Mouse (Mus musculus) stomach, embryonic 16.5 days (tissue): ENCODE data around the gene Ube2k. TPM values are rescaled to one million over a fixed set of nuclear protein-coding genes. Genes with fewer than 3 reads are reported as not detected.

Experiments used
- ATAC-seq: fragments of 200-750 bp; cut with Nextera tagmentation; 2 replicates; pipeline ENCODE4 v1.8.0; 2017; ENCODE audit warnings: moderate number of reproducible peaks, moderate TSS enrichment; ENCODE audit not compliant: insufficient read depth, low FRiP score
- H3K27ac ChIP-seq: fragments of 300-500 bp; sonication (generic); 2 replicates; pipeline ENCODE4 v1.5.1; 2014; ENCODE audit warnings: low read length
- H3K27me3 ChIP-seq: fragments of 300-500 bp; sonication (generic); 2 replicates; pipeline ENCODE4 v1.6.1; 2014; ENCODE audit warnings: low read length, control low read depth, mixed read lengths; ENCODE audit not compliant: control insufficient read depth, insufficient read depth
- H3K36me3 ChIP-seq: fragments of 300-500 bp; sonication (generic); 2 replicates; pipeline ENCODE4 v1.6.1; 2014; ENCODE audit warnings: low read length; ENCODE audit not compliant: control insufficient read depth, insufficient read depth
- H3K4me1 ChIP-seq: fragments of 300-500 bp; sonication (generic); 2 replicates; pipeline ENCODE4 v1.6.1; 2014; ENCODE audit warnings: low read length, control low read depth, mixed read lengths; ENCODE audit not compliant: control insufficient read depth, insufficient read depth
- H3K4me2 ChIP-seq: fragments of 300-500 bp; sonication (generic); 2 replicates; pipeline ENCODE4 v1.6.1; 2014; ENCODE audit warnings: low read depth, low read length, mixed read lengths
- H3K4me3 ChIP-seq: fragments of 300-500 bp; sonication (generic); replicated peaks from 2 replicates; pipeline ENCODE4 v1.5.1; 2014; ENCODE audit warnings: mild to moderate bottlenecking, low read length
- H3K9ac ChIP-seq: fragments of 300-500 bp; sonication (generic); 2 replicates; pipeline ENCODE4 v1.6.1; 2014; ENCODE audit warnings: low read length
- H3K9me3 ChIP-seq: fragments of 300-500 bp; sonication (generic); replicated peaks from 2 replicates; pipeline ENCODE4 v1.6.1; 2016; ENCODE audit warnings: low read length, control low read depth; ENCODE audit not compliant: control insufficient read depth
- WGBS: fragments of 180-500 bp; shearing (Covaris S2); extraction: QIAGEN DNeasy Blood & Tissue Kit; methylation state at CpG from one replicate; pipeline ENCODE4 v1.1.7; 2014; 5-methylcytosine and 5-hydroxymethylcytosine counted together
- polyA plus RNA-seq: library from polyadenylated mRNA; unstranded; fragments of >200 nt; fragmentation: Nextera tagmentation; extraction: Ambion mirVana; gene quantifications from 2 replicates; pipeline ENCODE4 v1.2.1, GENCODE M21; 2015

Gene Ube2k
- polyA plus RNA-seq, 1 experiment from 2014 or later = 155 TPM

DNA sequence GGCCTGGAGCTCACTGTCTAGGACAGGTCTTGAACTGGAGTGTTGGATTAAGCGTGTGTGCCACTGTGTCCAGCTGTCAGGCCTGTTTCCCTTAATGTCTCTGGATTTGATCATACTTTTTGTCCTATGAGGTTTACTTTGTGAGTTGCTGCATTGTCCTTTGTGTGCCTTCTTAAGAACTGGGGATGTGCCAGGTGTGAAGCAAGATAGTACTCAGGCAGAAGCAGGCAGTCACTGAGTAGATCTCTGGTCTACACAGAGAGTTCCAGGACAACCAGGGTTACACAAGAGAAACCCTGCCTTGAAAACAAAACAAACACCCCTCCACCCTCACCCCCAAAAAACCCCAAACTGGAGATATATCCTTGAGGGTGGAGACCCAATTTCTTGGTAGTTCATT, 12.6 kb downstream of the Ube2k start:
- H3K4me2 ChIP-seq = no peak overlapping the region
- H3K4me1 ChIP-seq = no peaks in the 10 kb centered on the region
- no peak overlapping the region for H3K9ac ChIP-seq
- ATAC-seq = no peak
- no peak overlapping the region for H3K27ac ChIP-seq
- 65% methylated on average over 1 of the region's 1 CpGs for whole genome bisulfite sequencing
- no peaks in the 10 kb centered on the region for H3K27me3 ChIP-seq
- H3K36me3 ChIP-seq = 0 out of 2 replicates have a peak, but pooled peaks cover 5% of the 10 kb centered on the region
- no peak overlapping the region for H3K4me3 ChIP-seq
- peaks cover 2% of the 10 kb centered on the region; the same call in 1 of the 2 replicates for H3K9me3 ChIP-seq

DNA sequence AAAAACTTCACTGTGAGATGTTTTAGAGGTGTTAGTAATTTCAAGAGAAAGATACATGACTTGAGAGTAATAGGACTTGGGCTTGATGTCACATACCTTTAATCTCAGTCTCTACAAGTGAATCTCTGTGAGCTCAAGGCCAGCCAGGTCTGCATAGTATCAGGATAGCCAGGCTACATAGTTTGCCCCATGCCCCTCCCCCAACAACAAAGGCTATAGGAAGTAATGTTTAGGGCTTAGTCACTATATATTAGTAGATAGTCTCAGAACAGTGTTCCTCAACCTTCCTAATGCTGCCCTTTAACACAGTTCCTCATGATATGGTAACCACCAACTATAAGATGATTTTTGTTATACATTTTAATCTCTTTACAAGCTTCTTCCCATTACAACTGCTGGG, 20.1 kb downstream of the Ube2k start:
- H3K9me3 ChIP-seq = peaks cover 2% of the 10 kb centered on the region; the same call in 1 of the 2 replicates
- 0 out of 2 replicates have a peak, but pooled peaks cover 5% of the 10 kb centered on the region for H3K36me3 ChIP-seq
- H3K9ac ChIP-seq = no peak overlapping the region
- no peaks in the 10 kb centered on the region for H3K27me3 ChIP-seq
- H3K4me2 ChIP-seq = no peak overlapping the region
- no peak for ATAC-seq
- H3K27ac ChIP-seq = no peak overlapping the region
- H3K4me1 ChIP-seq = no peaks in the 10 kb centered on the region
- H3K4me3 ChIP-seq = no peak overlapping the region

DNA sequence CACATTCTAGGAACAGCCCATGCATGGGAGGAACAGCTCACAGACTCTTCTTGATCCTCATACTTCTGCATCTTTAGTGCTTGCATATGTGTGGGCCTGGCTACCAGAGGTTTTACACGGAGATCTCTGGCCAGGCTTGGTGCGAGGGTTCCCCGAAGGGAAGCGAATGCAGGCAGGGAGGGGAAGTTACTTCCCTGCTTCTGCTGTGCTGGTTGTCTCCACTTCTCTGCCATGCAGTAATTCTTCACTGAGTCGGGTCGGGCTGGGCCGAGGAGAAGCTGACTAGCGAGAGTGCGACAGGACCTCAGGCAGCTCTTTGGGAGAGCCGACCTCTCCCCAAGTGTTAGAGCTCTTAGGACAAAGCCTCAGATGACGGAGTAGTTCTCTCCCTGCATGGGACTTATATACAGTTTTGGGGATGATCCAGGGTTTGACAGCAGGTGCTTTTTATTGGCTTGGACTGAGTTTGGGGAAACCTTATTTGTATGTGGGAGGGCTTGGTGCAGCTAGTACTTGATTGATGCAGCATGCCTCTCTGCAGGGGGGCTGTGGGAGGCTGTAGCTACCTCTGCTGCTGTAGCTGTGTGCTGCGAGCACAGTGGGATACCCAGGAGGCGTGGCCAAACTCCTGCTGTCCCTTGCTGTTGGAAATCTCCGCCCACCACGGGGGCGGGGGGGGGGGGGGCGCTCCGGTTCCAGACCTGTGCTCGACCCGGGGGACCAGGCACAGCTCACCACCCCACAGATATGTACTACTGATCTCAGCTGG, 24.3 kb downstream of the Ube2k start:
- ATAC-seq = no peak
- H3K9me3 ChIP-seq = no peaks in the 10 kb centered on the region
- H3K27me3 ChIP-seq = no peaks in the 10 kb centered on the region
- no peak overlapping the region for H3K27ac ChIP-seq
- H3K4me2 ChIP-seq = no peak overlapping the region
- H3K4me3 ChIP-seq = no peak overlapping the region
- WGBS = 50% methylated on average over 15 of the region's 20 CpGs
- no peaks in the 10 kb centered on the region for H3K4me1 ChIP-seq
- H3K36me3 ChIP-seq = no peaks in the 10 kb centered on the region
- H3K9ac ChIP-seq = no peak overlapping the region

DNA sequence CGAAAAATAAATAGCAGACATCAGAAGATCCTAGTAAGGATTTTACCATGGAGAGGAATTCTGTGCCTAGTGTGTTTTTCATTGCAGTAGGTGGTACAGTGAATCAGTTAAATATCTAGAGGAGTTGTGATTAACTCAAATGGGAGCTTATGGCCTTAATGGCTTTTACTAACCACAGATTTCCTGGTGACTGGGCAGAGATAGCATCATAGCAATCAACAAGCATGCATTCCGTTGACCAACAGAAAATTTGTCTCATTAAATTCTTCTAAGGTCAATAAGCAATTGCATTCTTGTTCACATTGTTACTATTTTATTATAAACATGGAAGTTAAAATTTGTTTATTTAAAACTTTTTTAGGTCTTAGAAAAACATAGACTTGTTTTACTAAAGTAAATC, 28.5 kb downstream of the Ube2k start:
- Histone ChIP-seq H3K4me1 (no peaks in the 10 kb centered on the region), H3K9me3 (no peaks in the 10 kb centered on the region), H3K9ac (no peak overlapping the region), H3K4me2 (no peak overlapping the region), H3K36me3 (no peaks in the 10 kb centered on the region), H3K4me3 (no peak overlapping the region), H3K27ac (no peak overlapping the region), H3K27me3 (no peaks in the 10 kb centered on the region)
- ATAC-seq = no peak
- WGBS = 82% methylated on average over 2 of the region's 2 CpGs

DNA sequence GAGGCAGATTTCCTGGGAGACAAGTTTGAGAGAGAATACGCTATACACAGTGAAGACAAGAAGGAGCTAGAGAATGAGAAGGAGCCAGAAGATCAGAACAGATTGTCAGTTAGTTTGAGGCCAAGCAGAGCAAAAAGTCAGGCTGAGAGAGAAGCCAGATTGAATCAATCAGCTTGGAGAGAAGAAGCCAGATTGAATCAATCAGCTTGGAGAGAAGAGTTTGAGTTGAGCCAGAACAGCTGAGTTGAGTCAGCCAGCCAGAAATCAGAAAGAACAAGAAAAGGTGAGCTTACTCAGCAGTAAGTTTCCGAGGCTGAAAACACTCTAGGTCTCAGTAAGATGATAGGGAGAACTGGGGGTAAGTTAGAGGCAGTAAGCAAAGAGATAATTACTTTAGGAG, 37.8 kb downstream of the Ube2k start:
- 60% methylated on average over 2 of the region's 2 CpGs for WGBS

DNA sequence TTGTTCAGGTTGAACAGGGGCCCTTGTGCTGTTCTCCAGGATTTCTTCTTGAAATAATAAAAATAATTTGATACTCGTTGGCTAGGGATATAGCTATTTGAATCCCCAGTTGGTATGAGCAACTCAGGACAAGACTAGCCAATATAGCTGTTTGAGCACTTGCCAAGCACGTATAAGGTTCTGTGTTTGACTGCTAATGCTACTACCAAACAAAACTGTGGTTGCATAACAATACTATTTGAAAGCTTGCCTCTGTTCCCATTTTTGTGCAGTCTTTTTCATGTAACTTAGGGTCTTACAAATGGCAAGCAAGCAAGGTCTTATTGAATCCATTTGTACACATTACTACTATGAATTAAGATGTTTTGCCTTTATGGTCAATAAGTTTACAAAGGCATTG, 38.9 kb downstream of the Ube2k start:
- H3K27me3 ChIP-seq = no peaks in the 10 kb centered on the region
- no peak overlapping the region for H3K4me2 ChIP-seq
- H3K36me3 ChIP-seq = no peaks in the 10 kb centered on the region
- H3K9me3 ChIP-seq = no peaks in the 10 kb centered on the region
- no peak overlapping the region for H3K9ac ChIP-seq
- no peak overlapping the region for H3K27ac ChIP-seq
- no peak for ATAC-seq
- H3K4me3 ChIP-seq = no peak overlapping the region
- WGBS = 76% methylated on average over 2 of the region's 2 CpGs
- H3K4me1 ChIP-seq = no peaks in the 10 kb centered on the region

More for the DNA sequence above, 37.8 kb downstream of the Ube2k start:
- Histone ChIP-seq H3K36me3 (no peaks in the 10 kb centered on the region), H3K27me3 (no peaks in the 10 kb centered on the region), H3K27ac (no peak overlapping the region), H3K9ac (no peak overlapping the region), H3K9me3 (no peaks in the 10 kb centered on the region), H3K4me1 (no peaks in the 10 kb centered on the region), H3K4me2 (no peak overlapping the region), H3K4me3 (no peak overlapping the region)
- peak; percentile 10; the same call in 1 of the 2 replicates for ATAC-seq

DNA sequence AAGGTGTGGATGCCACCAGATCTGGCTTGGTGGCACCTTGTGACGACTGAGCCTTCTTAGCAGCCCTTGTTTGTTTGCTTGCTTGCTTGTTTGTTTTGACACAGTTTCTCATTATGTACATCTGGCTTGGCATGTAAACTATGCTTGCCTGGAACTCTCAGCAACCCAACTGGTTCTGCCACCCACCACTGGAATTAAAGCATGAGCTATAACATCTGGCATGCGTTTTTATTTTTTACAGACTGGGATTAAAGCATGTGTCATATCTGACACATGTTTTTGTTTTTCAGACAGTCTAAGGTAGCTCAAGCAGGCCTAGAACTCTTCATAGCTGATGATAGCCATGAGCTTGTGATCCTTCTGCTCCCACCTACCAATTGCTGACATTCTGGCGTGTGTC, 41.5 kb downstream of the Ube2k start:
- H3K4me2 ChIP-seq = no peak overlapping the region
- no peak overlapping the region for H3K27ac ChIP-seq
- no peak overlapping the region for H3K4me3 ChIP-seq
- 68% methylated on average over 3 of the region's 3 CpGs for WGBS
- peaks cover 4% of the 10 kb centered on the region for H3K36me3 ChIP-seq
- no peak overlapping the region for H3K9ac ChIP-seq
- H3K27me3 ChIP-seq = no peaks in the 10 kb centered on the region
- no peaks in the 10 kb centered on the region for H3K9me3 ChIP-seq
- no peaks in the 10 kb centered on the region for H3K4me1 ChIP-seq
- no peak for ATAC-seq

DNA sequence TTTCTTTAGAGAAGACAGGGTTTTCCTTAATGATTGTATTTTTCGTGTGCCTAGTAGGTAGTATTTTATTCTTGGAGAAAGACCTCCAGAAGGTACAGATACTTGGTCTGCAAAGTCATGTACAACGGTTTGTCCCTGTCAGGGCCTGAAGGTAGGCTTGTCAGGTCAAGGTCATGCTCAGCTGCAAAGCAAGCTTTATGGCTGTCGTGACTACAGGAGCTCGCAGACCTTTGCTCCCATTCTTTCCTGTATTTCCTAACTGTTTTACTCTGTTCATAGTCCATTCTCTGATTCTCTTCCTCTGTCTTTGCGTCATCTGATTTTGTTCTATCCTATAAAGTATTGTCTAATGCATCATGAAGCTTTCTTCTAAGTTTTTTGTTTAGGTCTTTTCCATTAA, 49.3 kb downstream of the Ube2k start:
- Histone ChIP-seq H3K9me3 (no peaks in the 10 kb centered on the region), H3K4me1 (no peaks in the 10 kb centered on the region), H3K9ac (no peak overlapping the region), H3K4me2 (no peak overlapping the region), H3K36me3 (peaks cover 10% of the 10 kb centered on the region), H3K27me3 (no peaks in the 10 kb centered on the region), H3K4me3 (no peak overlapping the region), H3K27ac (no peak overlapping the region)
- 91% methylated on average over 5 of the region's 5 CpGs for WGBS
- no peak for ATAC-seq

DNA sequence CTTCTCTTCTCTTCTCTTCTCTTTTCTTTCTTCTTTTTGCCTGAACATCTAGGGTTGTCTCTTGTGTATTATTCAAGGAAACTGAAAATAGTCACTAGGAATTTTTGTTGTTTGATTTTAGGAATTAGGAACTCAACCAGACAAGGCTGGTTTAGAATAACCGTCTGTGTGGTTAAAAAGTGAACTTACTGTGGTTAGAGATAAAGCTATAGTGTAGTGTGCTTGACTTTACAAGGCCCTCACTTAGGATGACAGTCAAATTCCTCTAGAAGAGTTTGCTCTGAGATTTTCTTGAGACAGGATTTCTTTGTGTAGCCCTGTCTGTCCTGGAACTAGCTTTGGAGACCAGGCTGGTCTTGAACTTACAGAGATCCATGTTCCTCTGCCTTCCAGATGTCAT, 53.2 kb downstream of the Ube2k start:
- H3K4me2 ChIP-seq = no peak overlapping the region

More for the DNA sequence above, 53.2 kb downstream of the Ube2k start:
- Histone ChIP-seq H3K27me3 (no peaks in the 10 kb centered on the region), H3K9ac (no peak overlapping the region), H3K36me3 (peaks cover 5% of the 10 kb centered on the region), H3K4me3 (no peak overlapping the region), H3K27ac (no peak overlapping the region), H3K9me3 (no peaks in the 10 kb centered on the region), H3K4me1 (no peaks in the 10 kb centered on the region)
- no peak for ATAC-seq
- WGBS = 81% methylated on average over 1 of the region's 1 CpGs
